Mouse (Mus musculus): ENCODE results near the gene Pus1. TPM values are rescaled to one million over a fixed set of nuclear protein-coding genes. Genes with fewer than 3 reads are reported as not detected.

Pus1 gene
- 37.1 TPM for polyA plus RNA-seq (2012; fragmentation: generic; extraction: Trizol)

GRCm38 (mm10) chr5:110779998-110780760, at the start of gene Pus1:
TSS of gene Pus1 (minus strand) at chr5:110780659.
- no peak for TF ChIP-seq SRF (IDR thresholded peaks at IDR 0.05; ENCODE audit: control insufficient read depth, insufficient read length, low read depth)
- peak; percentile 68 for TF ChIP-seq POLR2A (IDR thresholded peaks at IDR 0.05; ENCODE audit: insufficient read length, low read depth)
- TF ChIP-seq TCF12 (IDR thresholded peaks at IDR 0.05; ENCODE audit: insufficient read depth, poor library complexity, severe bottlenecking), result no peak
- no peak for TF ChIP-seq E2F4 (IDR thresholded peaks at IDR 0.05; ENCODE audit: insufficient read depth)
- peak; percentile 16 for TF ChIP-seq POLR2AphosphoS2 (IDR thresholded peaks at IDR 0.05; ENCODE audit: insufficient read length, low read depth)
- no peak for TF ChIP-seq TCF3 (IDR thresholded peaks at IDR 0.05; ENCODE audit: insufficient read length, low read depth)
- peak; percentile 84 for TF ChIP-seq USF1 (IDR thresholded peaks at IDR 0.05; ENCODE audit: low read depth)
- TF ChIP-seq REST (IDR thresholded peaks at IDR 0.05; ENCODE audit: insufficient read depth, insufficient read length), result no peak
- no peak for TF ChIP-seq CEBPB (IDR thresholded peaks at IDR 0.05; ENCODE audit: insufficient read depth, poor library complexity, severe bottlenecking)
- peak; percentile 87 for TF ChIP-seq MAX (IDR thresholded peaks at IDR 0.05; ENCODE audit: low read depth)

DNA sequence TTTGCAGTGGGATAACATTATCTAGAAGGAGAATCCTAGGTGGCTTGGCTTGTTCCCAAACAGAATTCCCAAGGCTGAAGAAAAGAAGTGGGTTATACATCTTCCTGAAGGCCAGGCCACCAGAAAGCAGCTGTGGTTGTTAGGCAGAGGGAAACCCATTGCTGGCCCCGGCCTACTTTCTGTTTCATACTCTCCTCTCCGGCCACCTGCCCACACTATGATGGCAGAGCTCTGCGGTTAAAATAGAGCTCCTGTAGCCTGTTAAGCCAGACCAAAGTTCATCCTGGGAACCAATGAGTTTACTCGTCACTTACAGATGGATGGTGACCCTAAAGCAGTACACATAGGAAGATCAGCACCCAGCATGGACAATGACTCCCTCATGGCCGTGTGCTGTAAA, 47.1 kb upstream of the Pus1 start:
- Histone ChIP-seq H3K4me3 (no peak overlapping the region), H3K79me2 (ENCODE audit: control insufficient read depth, insufficient read depth) (no peaks in the 10 kb centered on the region), H3K4me2 (ENCODE audit: low read depth) (no peak overlapping the region), H3ac (ENCODE audit: control insufficient read depth, insufficient read length) (no peak overlapping the region), H3K36me3 (ENCODE audit: control insufficient read depth, insufficient read depth) (no peaks in the 10 kb centered on the region), H3K27me3 (ENCODE audit: control insufficient read depth, insufficient read depth, insufficient read length) (no peaks in the 10 kb centered on the region)
- TF ChIP-seq MYOD1 (IDR thresholded peaks at IDR 0.05; ENCODE audit: control insufficient read depth in 1 of 3, insufficient read length in 2 of 3, low read depth in 2 of 3), result no peak
- TF ChIP-seq E2F4 (IDR thresholded peaks at IDR 0.05; ENCODE audit: insufficient read depth), result no peak
- no peak for TF ChIP-seq CEBPB (IDR thresholded peaks at IDR 0.05; ENCODE audit: insufficient read depth, poor library complexity, severe bottlenecking)
- no peak for TF ChIP-seq REST (IDR thresholded peaks at IDR 0.05; ENCODE audit: insufficient read depth, insufficient read length)
- no peak for TF ChIP-seq SRF (IDR thresholded peaks at IDR 0.05; ENCODE audit: control insufficient read depth, insufficient read length, low read depth)
- TF ChIP-seq TCF12 (IDR thresholded peaks at IDR 0.05; ENCODE audit: insufficient read depth, poor library complexity, severe bottlenecking), result no peak
- no peak for TF ChIP-seq USF1 (IDR thresholded peaks at IDR 0.05; ENCODE audit: low read depth)
- no peak for TF ChIP-seq MAX (IDR thresholded peaks at IDR 0.05; ENCODE audit: low read depth)
- TF ChIP-seq POLR2A (IDR thresholded peaks at IDR 0.05; ENCODE audit: insufficient read length, low read depth), result no peak

More at GRCm38 (mm10) chr5:110779998-110780760, at the start of gene Pus1:
- H3K4me3 ChIP-seq, result peak within 1 kb of the TSS; percentile 68
- peak within 1 kb of the TSS; percentile 57 for H3ac ChIP-seq (ENCODE audit: control insufficient read depth, insufficient read length)
- H3K79me2 ChIP-seq (ENCODE audit: control insufficient read depth, insufficient read depth), result peaks cover 23% of the 10 kb centered on the region
- H3K36me3 ChIP-seq (ENCODE audit: control insufficient read depth, insufficient read depth), result peaks cover 7% of the 10 kb centered on the region
- peak within 1 kb of the TSS; percentile 92 for H3K4me2 ChIP-seq (ENCODE audit: low read depth)
- H3K27me3 ChIP-seq (ENCODE audit: control insufficient read depth, insufficient read depth, insufficient read length), result no peaks in the 10 kb centered on the region

- Histone ChIP-seq H3K4me2 (ENCODE audit: low read depth) (no peak overlapping the region), H3K4me3 (no peak overlapping the region), H3K79me2 (ENCODE audit: control insufficient read depth, insufficient read depth) (no peaks in the 10 kb centered on the region), H3K36me3 (ENCODE audit: control insufficient read depth, insufficient read depth) (no peaks in the 10 kb centered on the region), H3ac (ENCODE audit: control insufficient read depth, insufficient read length) (no peak overlapping the region), H3K27me3 (ENCODE audit: control insufficient read depth, insufficient read depth, insufficient read length) (no peaks in the 10 kb centered on the region)
- no peak for TF ChIP-seq TCF3 (IDR thresholded peaks at IDR 0.05; ENCODE audit: insufficient read length, low read depth)
- TF ChIP-seq REST (IDR thresholded peaks at IDR 0.05; ENCODE audit: insufficient read depth, insufficient read length), result no peak
- TF ChIP-seq USF1 (IDR thresholded peaks at IDR 0.05; ENCODE audit: low read depth), result no peak
- no peak for TF ChIP-seq MAX (IDR thresholded peaks at IDR 0.05; ENCODE audit: low read depth)
- no peak for TF ChIP-seq CEBPB (IDR thresholded peaks at IDR 0.05; ENCODE audit: insufficient read depth, poor library complexity, severe bottlenecking)
- no peak for TF ChIP-seq SRF (IDR thresholded peaks at IDR 0.05; ENCODE audit: control insufficient read depth, insufficient read length, low read depth)
- no peak for TF ChIP-seq E2F4 (IDR thresholded peaks at IDR 0.05; ENCODE audit: insufficient read depth)
- TF ChIP-seq TCF12 (IDR thresholded peaks at IDR 0.05; ENCODE audit: insufficient read depth, poor library complexity, severe bottlenecking), result no peak
- no peak for TF ChIP-seq POLR2AphosphoS2 (IDR thresholded peaks at IDR 0.05; ENCODE audit: insufficient read length, low read depth)
- no peak for TF ChIP-seq POLR2A (IDR thresholded peaks at IDR 0.05; ENCODE audit: insufficient read length, low read depth)
- TF ChIP-seq MYOD1 (IDR thresholded peaks at IDR 0.05; ENCODE audit: control insufficient read depth in 1 of 3, insufficient read length in 2 of 3, low read depth in 2 of 3), result no peak
- TF ChIP-seq MYOG (IDR thresholded peaks at IDR 0.05; ENCODE audit: control insufficient read depth in 1 of 3, insufficient read depth in 1 of 3, insufficient read length in 2 of 3, low read depth in 2 of 3), result no peak
These were observed 46.5 kb upstream of the Pus1 start for GRCm38 (mm10) chr5:110826781-110827495.

- H3K27me3 ChIP-seq (ENCODE audit: control insufficient read depth, insufficient read depth, insufficient read length), result no peaks in the 10 kb centered on the region
- H3K4me3 ChIP-seq, result no peak overlapping the region
- no peak for TF ChIP-seq E2F4 (IDR thresholded peaks at IDR 0.05; ENCODE audit: insufficient read depth)
- TF ChIP-seq MYOD1 (IDR thresholded peaks at IDR 0.05; ENCODE audit: control insufficient read depth in 1 of 3, insufficient read length in 2 of 3, low read depth in 2 of 3), result no peak
- TF ChIP-seq SRF (IDR thresholded peaks at IDR 0.05; ENCODE audit: control insufficient read depth, insufficient read length, low read depth), result no peak
- TF ChIP-seq TCF3 (IDR thresholded peaks at IDR 0.05; ENCODE audit: insufficient read length, low read depth), result no peak
- TF ChIP-seq CEBPB (IDR thresholded peaks at IDR 0.05; ENCODE audit: insufficient read depth, poor library complexity, severe bottlenecking), result no peak
- no peak for TF ChIP-seq TCF12 (IDR thresholded peaks at IDR 0.05; ENCODE audit: insufficient read depth, poor library complexity, severe bottlenecking)
- no peak for TF ChIP-seq POLR2A (IDR thresholded peaks at IDR 0.05; ENCODE audit: insufficient read length, low read depth)
- no peak for TF ChIP-seq POLR2AphosphoS2 (IDR thresholded peaks at IDR 0.05; ENCODE audit: insufficient read length, low read depth)
- TF ChIP-seq MYOG (IDR thresholded peaks at IDR 0.05; ENCODE audit: control insufficient read depth in 1 of 3, insufficient read depth in 1 of 3, insufficient read length in 2 of 3, low read depth in 2 of 3), result no peak
- TF ChIP-seq REST (IDR thresholded peaks at IDR 0.05; ENCODE audit: insufficient read depth, insufficient read length), result no peak
- TF ChIP-seq MAX (IDR thresholded peaks at IDR 0.05; ENCODE audit: low read depth), result no peak
- no peak for TF ChIP-seq USF1 (IDR thresholded peaks at IDR 0.05; ENCODE audit: low read depth)
- no peaks in the 10 kb centered on the region for H3K79me2 ChIP-seq (ENCODE audit: control insufficient read depth, insufficient read depth)
- no peak overlapping the region for H3ac ChIP-seq (ENCODE audit: control insufficient read depth, insufficient read length)
- H3K36me3 ChIP-seq (ENCODE audit: control insufficient read depth, insufficient read depth), result no peaks in the 10 kb centered on the region
- no peak overlapping the region for H3K4me2 ChIP-seq (ENCODE audit: low read depth)
These were observed 44.0 kb upstream of the Pus1 start for GRCm38 (mm10) chr5:110824421-110824820.

Measured in myocyte (in vitro differentiated cells).